Mouse (Mus musculus) ES-Bruce4 (cell line): ENCODE measurements around the gene Specc1l.

Experiments
- CTCF ChIP-seq: IDR thresholded peaks from one replicate; pipeline ENCODE4 v1.8.1; 2011; ENCODE audit warnings: low read depth, low read length
- EP300 ChIP-seq: IDR thresholded peaks from 2 replicates; pipeline ENCODE4 v1.6.1; 2011; ENCODE audit warnings: low read depth, low read length; ENCODE audit not compliant: insufficient read depth
- POLR2A ChIP-seq: IDR thresholded peaks from one replicate; pipeline ENCODE4 v1.8.1; 2011; ENCODE audit warnings: low read length; ENCODE audit not compliant: insufficient read depth

DNA sequence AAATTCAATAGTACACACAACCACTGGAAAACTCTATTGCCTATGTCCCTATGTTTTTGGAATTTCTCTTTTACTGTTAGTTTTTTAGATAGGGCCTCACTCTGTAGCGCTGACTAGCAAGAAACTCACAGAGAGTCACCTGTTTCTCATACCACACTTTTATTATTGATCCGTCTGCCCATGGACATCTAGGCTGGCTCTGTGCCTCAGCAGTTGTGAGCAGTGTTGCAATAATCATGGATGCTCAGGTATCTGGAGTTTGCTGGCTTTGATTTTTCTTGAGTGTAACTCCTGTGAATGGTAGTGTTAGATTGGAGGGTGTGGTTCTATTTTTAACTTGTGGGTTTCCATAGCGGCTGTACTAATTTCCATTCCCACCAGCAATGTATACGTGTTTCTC, 143.5 kb downstream of the Specc1l start:
- TF ChIP-seq POLR2A: no peak
- TF ChIP-seq CTCF: no peak
- no peak for TF ChIP-seq EP300
